Mouse (Mus musculus) T-cell, adult 66 days (primary cell): ENCODE results near the gene Wdr35. TPM values are rescaled to one million over a fixed set of nuclear protein-coding genes. Genes with fewer than 3 reads are reported as not detected.

Source experiments
- total RNA-seq, 2 experiments: library from RNA; stranded (reverse); gene quantifications; 3 replicates in 1 of 2; 4 replicates in 1 of 2; pipeline ENCODE4 v1.2.4; 2023

Wdr35 gene
- total RNA-seq: 1 to 10 TPM; 1.4 to 2.6 TPM

DNA sequence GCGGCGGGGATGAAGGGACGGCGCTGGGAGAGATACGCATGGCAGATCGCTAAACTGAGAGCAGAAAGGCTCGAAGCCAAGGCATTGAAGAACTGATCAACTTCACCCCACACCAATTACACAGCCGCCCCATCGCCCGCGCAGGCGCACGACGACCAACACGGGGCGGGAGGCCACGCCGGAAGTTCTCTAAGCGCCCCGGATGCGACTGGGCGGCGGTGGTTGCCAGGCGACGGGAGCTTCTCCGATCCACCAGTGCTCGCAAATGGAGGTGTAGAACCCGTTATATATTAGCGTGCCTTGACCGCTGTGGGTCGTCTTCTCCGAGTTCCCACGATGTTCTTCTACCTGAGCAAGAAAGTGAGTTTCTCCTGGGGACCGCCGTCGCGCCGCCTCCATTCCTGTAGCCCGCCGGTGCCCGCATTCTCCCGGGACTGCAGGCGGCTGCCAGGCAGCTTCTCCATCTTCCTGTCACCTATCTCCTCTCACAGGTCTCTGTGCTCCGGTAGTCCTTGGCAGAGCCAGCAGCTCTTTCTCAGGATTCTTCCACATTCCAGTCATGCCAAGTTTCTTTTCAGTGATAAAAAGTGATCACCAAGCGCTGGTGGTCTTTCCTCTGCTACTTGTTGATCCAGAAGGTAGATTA is at the start of gene Wdr35:
TSS of gene Wdr35 (plus strand) at position 73 of the 646 bp plus-strand sequence.

DNA sequence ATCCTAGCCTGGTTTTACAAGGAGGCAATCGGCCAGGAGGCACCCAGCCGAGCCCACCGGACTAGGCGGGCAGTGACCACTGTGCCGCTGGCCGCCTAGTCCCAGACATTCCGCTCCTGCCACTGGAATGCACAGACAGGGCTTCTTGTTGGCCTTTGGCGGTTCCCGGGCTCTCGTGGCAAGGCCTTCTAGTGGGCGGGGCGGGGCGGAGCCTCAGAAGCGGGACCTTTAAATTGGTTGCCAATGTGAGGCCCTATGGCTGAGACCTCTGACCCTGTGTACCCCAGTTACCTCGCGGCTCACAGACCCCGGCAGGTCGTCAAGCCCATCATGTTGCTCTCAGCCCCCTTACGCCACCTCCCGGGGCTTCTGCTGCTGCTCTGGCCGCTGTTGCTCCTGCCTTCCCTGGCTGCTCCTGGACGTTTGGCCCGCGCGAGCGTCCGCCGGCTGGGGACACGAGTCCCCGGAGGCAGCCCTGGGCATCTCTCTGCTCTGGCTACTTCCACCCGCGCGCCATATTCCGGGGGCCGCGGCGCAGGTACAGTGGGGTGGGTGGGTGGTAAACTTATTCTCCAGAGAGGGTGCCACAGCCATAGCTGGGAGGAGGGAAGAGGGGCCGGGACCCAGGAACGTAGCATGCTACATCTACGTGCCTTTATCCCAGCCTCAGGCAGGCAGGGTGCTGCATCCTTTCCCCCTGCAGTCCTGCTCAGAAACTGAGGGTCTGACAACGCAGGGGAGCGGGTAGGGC is 25.8 kb upstream of the Wdr35 start, which contains the start of gene Matn3:
TSS of gene Matn3 (plus strand) at position 216 of the 751 bp plus-strand sequence.

DNA sequence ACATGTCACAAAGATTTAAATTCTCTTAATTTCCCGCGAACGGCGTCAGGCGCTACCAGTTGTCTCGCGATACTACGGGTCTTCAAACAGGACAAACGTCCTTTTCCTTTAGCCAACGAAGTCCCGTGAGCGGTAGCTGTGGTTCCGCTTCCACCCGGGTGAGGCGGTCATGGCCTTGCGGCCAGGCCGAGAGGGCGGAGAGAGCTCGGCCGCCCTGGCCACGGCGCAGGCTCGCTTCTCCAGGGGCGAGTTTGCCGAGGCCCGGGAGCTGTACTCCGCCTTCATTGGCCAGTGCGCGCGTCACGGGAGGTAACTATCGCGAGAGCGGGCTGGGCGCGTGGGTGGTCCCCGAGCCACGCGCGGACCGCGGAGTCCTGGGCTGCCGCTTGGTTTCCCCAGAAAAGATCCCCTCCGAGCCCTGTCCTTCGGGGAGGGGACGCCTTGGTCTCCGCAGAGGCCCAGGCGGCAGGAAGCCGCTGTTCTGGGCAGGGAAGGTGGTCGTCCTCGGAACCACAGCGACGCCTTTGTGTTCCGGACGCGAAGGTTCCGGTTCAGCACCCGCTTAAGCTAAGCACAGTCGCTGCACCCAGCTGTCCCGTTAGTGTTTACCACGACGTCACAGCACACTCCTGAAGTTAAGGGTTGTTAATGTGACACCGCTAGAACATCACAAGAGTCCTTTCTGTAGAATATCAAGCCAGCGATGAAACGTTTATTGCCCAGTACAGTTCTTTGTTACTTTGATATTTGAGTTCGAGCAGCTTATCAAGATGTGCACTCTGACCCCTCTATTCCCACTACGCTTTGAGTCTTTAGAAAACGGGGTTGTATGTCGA is 56.4 kb downstream of the Wdr35 start, which contains the start of gene Ttc32:
TSS of gene Ttc32 (plus strand) at position 110 of the 836 bp plus-strand sequence.

Other genes with a start within 250 kb of the Wdr35 start
- under 1 TPM in 1 of 2 experiments, not detected in 1; 0.55 TPM for gene Sdc1, start 202.6 kb upstream of the Wdr35 start, total RNA-seq
- 10 to 100 TPM; 71.5 to 80.0 TPM for gene Laptm4a, start 52.2 kb upstream of the Wdr35 start, total RNA-seq
- gene Matn3, start 26.0 kb upstream of the Wdr35 start, total RNA-seq: not detected
- 10 to 100 TPM in 1 of 2 experiments, 1 to 10 TPM in 1; 8.1 to 11.3 TPM for gene Ttc32, start 56.1 kb downstream of the Wdr35 start, total RNA-seq